Mouse (Mus musculus) liver, embryonic 14.5 days (tissue): ENCODE data around the gene Pgpep1. TPM values are rescaled to one million over a fixed set of nuclear protein-coding genes. Genes with fewer than 3 reads are reported as not detected.

Source experiments
- ATAC-seq: fragments of 200-750 bp; cut with Nextera tagmentation; 2 replicates; pipeline ENCODE4 v1.8.0; 2017; ENCODE audit warnings: moderate number of reproducible peaks, mild to moderate bottlenecking, moderate library complexity; ENCODE audit not compliant: insufficient read depth
- DNase-seq, 3 experiments: peaks; one replicate each; pipeline ENCODE4 v3.0.0-alpha.2; 2012 to 2013; ENCODE audit warnings: low read depth in 3 of 3, low spot score in 3 of 3
- H3K27ac ChIP-seq: fragments of 300-500 bp; sonication (generic); 2 replicates; pipeline ENCODE4 v1.5.1; 2014; ENCODE audit warnings: moderate library complexity, mild to moderate bottlenecking, control low read depth, inconsistent platforms
- H3K27me3 ChIP-seq: fragments of 300-500 bp; sonication (generic); 2 replicates; pipeline ENCODE4 v1.6.1; 2014; ENCODE audit warnings: mild to moderate bottlenecking, low read length, moderate library complexity; ENCODE audit not compliant: control insufficient read depth, insufficient read depth
- H3K36me3 ChIP-seq: fragments of 300-500 bp; sonication (generic); replicated peaks from 2 replicates; pipeline ENCODE4 v1.6.1; 2014; ENCODE audit warnings: low read depth; ENCODE audit not compliant: control insufficient read depth, insufficient read depth
- H3K4me1 ChIP-seq, 2 experiments: fragments of 200-500 bp in 1 of 2; fragments of 300-500 bp in 1 of 2; sonication (generic) in 1 of 2; replicated peaks; 2 replicates each; pipeline ENCODE4 v1.6.1; 2012 to 2014; ENCODE audit warnings: antibody characterized with exemption in 1 of 2, inconsistent platforms in 1 of 2, low read length in 1 of 2; ENCODE audit not compliant: control insufficient read depth in 2 of 2, insufficient read depth in 2 of 2
- H3K4me2 ChIP-seq: fragments of 300-500 bp; sonication (generic); 2 replicates; pipeline ENCODE4 v1.6.1; 2014; ENCODE audit warnings: low read depth, mild to moderate bottlenecking, control low read depth, moderate library complexity
- H3K4me3 ChIP-seq, 2 experiments: fragments of 200-500 bp in 1 of 2; fragments of 300-500 bp in 1 of 2; sonication (generic) in 1 of 2; 2 replicates each; pipeline ENCODE4 v1.5.1; 2012 to 2014; ENCODE audit warnings: low read depth in 2 of 2, low read length in 2 of 2, mild to moderate bottlenecking in 2 of 2, control low read depth in 1 of 2, inconsistent platforms in 1 of 2, moderate library complexity in 1 of 2; ENCODE audit not compliant: insufficient read depth in 1 of 2
- H3K9ac ChIP-seq: fragments of 300-500 bp; sonication (generic); replicated peaks from 2 replicates; pipeline ENCODE4 v1.6.1; 2014; ENCODE audit warnings: mild to moderate bottlenecking, control low read depth, moderate library complexity
- H3K9me3 ChIP-seq: fragments of 300-500 bp; sonication (generic); 2 replicates; pipeline ENCODE4 v1.6.1; 2016; ENCODE audit warnings: low read length, mixed read lengths; ENCODE audit not compliant: control insufficient read depth
- CTCF ChIP-seq: IDR thresholded peaks from 2 replicates; pipeline ENCODE4 v1.5.1; 2016; ENCODE audit warnings: antibody characterized with exemption, low read depth, control low read depth
- EP300 ChIP-seq: IDR thresholded peaks from 2 replicates; pipeline ENCODE4 v1.6.1; 2016; ENCODE audit warnings: antibody characterized with exemption, low read depth
- WGBS: fragments of 180-500 bp; shearing (Covaris S2); extraction: QIAGEN DNeasy Blood & Tissue Kit; methylation state at CpG from one replicate; pipeline ENCODE4 v1.1.7; 2014; ENCODE audit not compliant: insufficient replicate concordance; 5-methylcytosine and 5-hydroxymethylcytosine counted together
- polyA plus RNA-seq, 2 experiments: library from polyadenylated mRNA; depleted of rRNA in 1 of 2; stranded (reverse) in 1 of 2; unstranded in 1 of 2; fragments of >200 nt; fragmentation: Nextera tagmentation in 1 of 2; extraction: Ambion mirVana in 1 of 2; gene quantifications; 2 replicates each; pipeline versions ENCODE4 v1.2.1 to v1.2.3; 2012 to 2014

Pgpep1 gene
- polyA plus RNA-seq, 2 experiments: 8.6 to 19.8 TPM

DNA sequence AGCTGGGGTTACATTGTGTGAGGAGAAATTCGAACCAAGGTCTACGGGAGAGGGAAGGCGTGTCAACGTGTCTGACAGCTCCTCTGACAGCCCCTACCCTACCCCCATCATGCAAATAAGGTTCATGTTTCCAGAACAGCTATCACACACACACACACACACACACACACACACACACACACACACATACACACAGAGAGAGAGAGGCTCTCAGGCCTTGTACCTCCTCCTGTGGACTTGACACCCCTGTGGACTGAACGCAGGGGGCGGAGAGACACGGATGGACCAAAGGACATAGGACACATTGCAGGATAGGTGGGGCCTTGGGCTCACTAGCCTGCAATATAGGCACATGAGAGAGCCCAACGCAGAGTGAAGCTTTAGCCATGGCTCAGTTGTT lies 23.4 kb downstream of the Pgpep1 start:
- Histone ChIP-seq H3K4me1 (peaks cover 15 to 34% of the 10 kb centered on the region in 2 experiments), H3K27me3 (no peaks in the 10 kb centered on the region), H3K9ac (no peak overlapping the region), H3K27ac (no peak overlapping the region), H3K9me3 (no peaks in the 10 kb centered on the region), H3K4me2 (no peak overlapping the region), H3K36me3 (no peaks in the 10 kb centered on the region), H3K4me3 (no peak overlapping the region)
- WGBS: 52% methylated on average over 8 of the region's 8 CpGs
- TF ChIP-seq CTCF (no peak), EP300 (no peak)
- no peak for DNase-seq
- ATAC-seq: peak; percentile 64

DNA sequence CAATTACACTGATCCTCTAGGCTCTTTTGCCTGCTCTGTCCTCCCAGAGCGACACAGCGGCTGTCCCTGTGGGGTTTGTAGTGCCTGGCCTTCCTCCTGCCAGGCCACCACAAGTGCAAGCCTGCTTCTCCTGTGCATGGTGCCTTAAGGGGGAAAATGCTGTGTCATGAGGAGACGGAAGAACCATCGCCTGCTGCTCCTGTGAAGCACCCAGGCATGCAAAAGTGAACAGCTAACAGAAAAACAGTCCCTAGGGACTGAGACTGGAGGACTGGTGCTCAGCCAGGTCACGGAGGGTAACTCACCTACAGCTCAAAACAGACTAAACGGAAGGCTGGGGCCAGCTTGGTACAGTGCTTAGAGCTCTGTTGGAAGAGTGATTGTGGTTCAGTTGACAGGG lies 24.7 kb downstream of the Pgpep1 start:
- DNase-seq: no peak
- H3K4me1 ChIP-seq: peaks cover 21 to 40% of the 10 kb centered on the region in 2 experiments
- peaks cover 8% of the 10 kb centered on the region for H3K27me3 ChIP-seq
- WGBS: 23% methylated on average over 6 of the region's 6 CpGs
- no peaks in the 10 kb centered on the region for H3K9me3 ChIP-seq
- H3K4me3 ChIP-seq: no peak overlapping the region
- no peak overlapping the region for H3K4me2 ChIP-seq
- H3K27ac ChIP-seq: peak overlapping the region; percentile 5
- ATAC-seq: no peak
- TF ChIP-seq CTCF (no peak), EP300 (no peak; the same call in 1 of the 2 replicates)
- H3K36me3 ChIP-seq: no peaks in the 10 kb centered on the region
- H3K9ac ChIP-seq: no peak overlapping the region; the same call in 1 of the 2 replicates

DNA sequence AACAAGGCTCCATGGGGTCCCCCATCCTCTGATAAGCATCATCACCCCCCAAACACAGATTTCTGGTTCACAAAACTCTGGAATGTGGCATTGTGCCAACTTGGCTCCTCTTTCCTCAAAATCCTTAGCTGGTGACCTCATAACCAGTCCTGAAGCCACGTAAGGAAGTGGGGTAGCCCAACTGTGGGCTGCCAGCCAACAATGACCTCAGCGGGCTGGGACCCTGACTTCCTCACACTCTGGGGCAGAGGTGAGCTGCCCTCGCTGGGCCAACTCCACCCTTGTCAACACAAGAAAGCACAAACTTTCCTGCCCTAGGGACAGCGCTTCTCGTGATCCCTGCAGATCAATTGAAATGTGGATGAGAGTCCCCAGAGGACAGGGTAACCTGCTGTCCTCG lies 26.1 kb downstream of the Pgpep1 start:
- no peak overlapping the region for H3K4me2 ChIP-seq
- 47% methylated on average over 6 of the region's 6 CpGs for WGBS
- peaks cover 8% of the 10 kb centered on the region for H3K27me3 ChIP-seq
- DNase-seq (no peak), ATAC-seq (no peak)
- no peak overlapping the region for H3K4me3 ChIP-seq
- TF ChIP-seq EP300 (no peak), CTCF (no peak)
- no peaks in the 10 kb centered on the region for H3K36me3 ChIP-seq
- no peak overlapping the region for H3K27ac ChIP-seq
- no peaks in the 10 kb centered on the region for H3K9me3 ChIP-seq
- H3K4me1 ChIP-seq: peaks cover 26 to 46% of the 10 kb centered on the region in 2 experiments
- no peak overlapping the region for H3K9ac ChIP-seq

DNA sequence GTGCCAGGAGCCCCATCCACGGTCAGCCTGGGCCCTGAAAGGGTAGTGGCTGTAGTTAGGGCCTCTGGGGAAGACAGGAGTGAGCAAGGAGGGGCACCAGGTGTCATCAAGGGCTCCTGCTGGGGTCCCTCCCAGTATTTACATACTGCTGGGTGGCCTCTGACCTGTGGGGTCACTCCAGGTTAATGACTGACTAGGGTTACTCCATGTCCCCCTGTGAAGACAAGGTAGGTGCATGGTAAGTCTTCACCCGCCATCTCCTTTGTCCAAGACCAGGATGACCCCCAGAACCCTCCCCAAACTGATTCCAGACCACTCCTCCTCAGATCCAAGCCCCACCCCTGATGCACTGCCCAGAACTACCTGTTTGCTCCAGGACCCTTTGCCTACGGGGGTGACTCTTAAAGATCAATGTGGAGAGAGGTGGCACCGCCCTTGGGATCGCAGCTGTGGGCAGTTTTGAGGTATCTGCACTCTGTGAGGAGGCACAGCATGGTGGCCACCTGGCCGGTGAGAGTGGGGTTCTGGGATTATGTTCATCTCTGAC lies 27.8 kb downstream of the Pgpep1 start, which contains the start of gene Gdf15:
Gene Gdf15, minus strand, starts transcription at position 111 of the 547 bp plus-strand sequence.
- peak within 1 kb of the TSS; percentile 54; the same call in 1 of the 2 replicates for H3K9ac ChIP-seq
- H3K27me3 ChIP-seq: peaks cover 8% of the 10 kb centered on the region
- no peak for TF ChIP-seq CTCF
- TF ChIP-seq EP300: no peak
- no peaks in the 10 kb centered on the region for H3K36me3 ChIP-seq
- no peaks in the 10 kb centered on the region for H3K9me3 ChIP-seq
- ATAC-seq: no peak
- peak within 1 kb of the TSS; percentile 81 for H3K4me2 ChIP-seq
- H3K4me1 ChIP-seq: peaks cover 22 to 40% of the 10 kb centered on the region in 2 experiments
- peak within 1 kb of the TSS; percentile 44; the same call in 1 of the 2 replicates for H3K27ac ChIP-seq
- no peak for DNase-seq
- WGBS: 59% methylated on average over 6 of the region's 6 CpGs
- peak within 1 kb of the TSS; percentile 39 to 71 for H3K4me3 ChIP-seq

DNA sequence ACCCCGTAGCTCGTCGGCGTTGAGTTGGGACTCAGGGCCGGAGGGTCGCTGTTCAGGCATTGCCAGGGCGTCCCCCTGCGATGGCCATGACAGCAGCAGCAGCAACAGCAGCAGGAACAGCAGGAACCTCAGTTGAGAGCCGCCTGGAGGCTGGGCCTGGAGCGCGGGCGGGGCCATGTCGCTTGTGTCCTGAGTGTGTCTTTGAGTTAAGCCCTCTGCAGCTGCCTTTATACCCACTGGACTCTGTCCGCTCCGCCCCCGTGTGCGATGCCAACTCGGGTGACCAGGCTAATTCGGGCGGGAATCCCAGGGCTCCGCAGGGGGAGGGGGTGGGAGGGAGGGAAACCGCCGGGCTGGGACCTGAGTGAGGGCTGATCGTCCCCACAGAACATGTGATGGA lies 28.8 kb downstream of the Pgpep1 start:
- peaks cover 20 to 33% of the 10 kb centered on the region in 2 experiments for H3K4me1 ChIP-seq
- DNase-seq (no peak), ATAC-seq (no peak)
- peaks cover 8% of the 10 kb centered on the region for H3K27me3 ChIP-seq
- no peaks in the 10 kb centered on the region for H3K9me3 ChIP-seq
- peak overlapping the region; percentile 54; the same call in 1 of the 2 replicates for H3K9ac ChIP-seq
- H3K36me3 ChIP-seq: no peaks in the 10 kb centered on the region
- TF ChIP-seq EP300 (no peak), CTCF (0 out of 2 replicates have a peak, but pooled peaks have one; percentile 17)
- H3K4me3 ChIP-seq: peak overlapping the region; percentile 39 to 71
- peak overlapping the region; percentile 81 for H3K4me2 ChIP-seq
- peak overlapping the region; percentile 44; the same call in 1 of the 2 replicates for H3K27ac ChIP-seq
- WGBS: 11% methylated on average over 24 of the region's 24 CpGs
